Mouse (Mus musculus): Measurements from ENCODE around the gene Stxbp5. TPM values are rescaled to one million over a fixed set of nuclear protein-coding genes. Genes with fewer than 3 reads are reported as not detected.

The Stxbp5 gene
- polyA plus RNA-seq, 1 experiment = 11.1 TPM

GRCm38 (mm10) chr10:9722519-9723303 lies 178.2 kb downstream of the Stxbp5 start:
- no peak for TF ChIP-seq CTCF (conservative IDR thresholded peaks at IDR 0.05; ENCODE audit: insufficient read depth, insufficient read length, low read depth, low read length)
- TF ChIP-seq POLR2A (IDR thresholded peaks at IDR 0.05; ENCODE audit: low read depth, low read length) = no peak
- H3K36me3 ChIP-seq (ENCODE audit: control insufficient read depth, insufficient read depth, low read length) = no peaks in the 10 kb centered on the region
- H3K4me1 ChIP-seq (ENCODE audit: control insufficient read depth, insufficient read depth, low read length) = no peaks in the 10 kb centered on the region
- DNase-seq = no peak
- H3K27me3 ChIP-seq (replicated peaks; ENCODE audit: control insufficient read depth, insufficient read depth, low read length) = no peaks in the 10 kb centered on the region
- H3K4me3 ChIP-seq (ENCODE audit: insufficient read depth, low read depth, low read length) = no peak overlapping the region
- WGBS = 74% methylated on average over 11 of the region's 11 CpGs
- H3K27ac ChIP-seq (ENCODE audit: insufficient read depth, low read depth, low read length) = no peak overlapping the region

GRCm38 (mm10) chr10:9720027-9720426 lies 180.9 kb downstream of the Stxbp5 start:
- Histone ChIP-seq H3K4me1 (ENCODE audit: control insufficient read depth, insufficient read depth, low read length) (no peaks in the 10 kb centered on the region), H3K27ac (ENCODE audit: insufficient read depth, low read depth, low read length) (no peak overlapping the region), H3K4me3 (ENCODE audit: insufficient read depth, low read depth, low read length) (no peak overlapping the region), H3K36me3 (ENCODE audit: control insufficient read depth, insufficient read depth, low read length) (no peaks in the 10 kb centered on the region), H3K27me3 (replicated peaks; ENCODE audit: control insufficient read depth, insufficient read depth, low read length) (no peaks in the 10 kb centered on the region)
- DNase-seq = no peak
- 61% methylated on average over 5 of the region's 5 CpGs for WGBS
- TF ChIP-seq CTCF (conservative IDR thresholded peaks at IDR 0.05; ENCODE audit: insufficient read depth, insufficient read length, low read depth, low read length) (no peak), POLR2A (IDR thresholded peaks at IDR 0.05; ENCODE audit: low read depth, low read length) (no peak)

- Histone ChIP-seq H3K36me3 (ENCODE audit: control insufficient read depth, insufficient read depth, low read length) (no peaks in the 10 kb centered on the region), H3K27me3 (replicated peaks; ENCODE audit: control insufficient read depth, insufficient read depth, low read length) (no peaks in the 10 kb centered on the region), H3K4me3 (ENCODE audit: insufficient read depth, low read depth, low read length) (no peak overlapping the region), H3K27ac (ENCODE audit: insufficient read depth, low read depth, low read length) (no peak overlapping the region), H3K4me1 (ENCODE audit: control insufficient read depth, insufficient read depth, low read length) (no peaks in the 10 kb centered on the region)
- WGBS = 44% methylated on average over 5 of the region's 5 CpGs
- no peak for TF ChIP-seq CTCF (conservative IDR thresholded peaks at IDR 0.05; ENCODE audit: insufficient read depth, insufficient read length, low read depth, low read length)
- TF ChIP-seq POLR2A (IDR thresholded peaks at IDR 0.05; ENCODE audit: low read depth, low read length) = no peak
- no peak for DNase-seq
Measured at GRCm38 (mm10) chr10:9718086-9718485, 182.8 kb downstream of the Stxbp5 start.

Other genes with a start within 250 kb of the Stxbp5 start
- gene Samd5, start 225.9 kb downstream of the Stxbp5 start, polyA plus RNA-seq (2012; rRNA removed) = 0.39 and 0.50 TPM in 2 replicates

Data from kidney, adult 2 months (tissue).